Mouse (Mus musculus) right cerebral cortex, postnatal 14 days (tissue): ENCODE measurements around the gene Ttc7.
A peak's percentile ranks its signal among the peaks of the same experiment; 100 is the strongest.

ENCODE experiments used
- DNase-seq: peaks from one replicate; pipeline ENCODE4 v3.0.0; 2022

Ttc7 gene

GRCm38 (mm10) chr17:87369270-87369759 lies 86.6 kb downstream of the Ttc7 start:
- peak; percentile 79 for DNase-seq

GRCm38 (mm10) chr17:87372189-87372588 lies 89.5 kb downstream of the Ttc7 start:
- no peak for DNase-seq

GRCm38 (mm10) chr17:87373327-87373726 lies 90.6 kb downstream of the Ttc7 start:
- no peak for DNase-seq

- no peak for DNase-seq
These were observed 93.3 kb downstream of the Ttc7 start for GRCm38 (mm10) chr17:87375941-87376511.

GRCm38 (mm10) chr17:87376831-87377471 lies 94.3 kb downstream of the Ttc7 start:
- DNase-seq: no peak

GRCm38 (mm10) chr17:87377536-87377935 lies 94.8 kb downstream of the Ttc7 start:
- DNase-seq: no peak

GRCm38 (mm10) chr17:87378354-87379159 lies 95.9 kb downstream of the Ttc7 start:
- DNase-seq: peak; percentile 61

- DNase-seq: no peak
These were observed 96.5 kb downstream of the Ttc7 start for GRCm38 (mm10) chr17:87379160-87379624.

- peak; percentile 29 for DNase-seq
These were observed 97.1 kb downstream of the Ttc7 start for GRCm38 (mm10) chr17:87379821-87380220.

- DNase-seq: no peak
These were observed 98.0 kb downstream of the Ttc7 start for GRCm38 (mm10) chr17:87380681-87381080.

- no peak for DNase-seq
These were observed 103.1 kb downstream of the Ttc7 start for GRCm38 (mm10) chr17:87385835-87386234.

GRCm38 (mm10) chr17:87387068-87387467 lies 104.4 kb downstream of the Ttc7 start:
- DNase-seq: no peak

- DNase-seq: no peak
These were observed 108.6 kb downstream of the Ttc7 start for GRCm38 (mm10) chr17:87391242-87391641.

- no peak for DNase-seq
These were observed 114.4 kb downstream of the Ttc7 start for GRCm38 (mm10) chr17:87397088-87397487.

- DNase-seq: no peak
These were observed 119.8 kb downstream of the Ttc7 start for GRCm38 (mm10) chr17:87402444-87402843.

- DNase-seq: no peak
These were observed 120.8 kb downstream of the Ttc7 start for GRCm38 (mm10) chr17:87403462-87403861.

- DNase-seq: no peak
These were observed 122.9 kb downstream of the Ttc7 start for GRCm38 (mm10) chr17:87405576-87405975.

GRCm38 (mm10) chr17:87406646-87407045 lies 124.0 kb downstream of the Ttc7 start:
- DNase-seq: no peak

GRCm38 (mm10) chr17:87418082-87418481 lies 135.4 kb downstream of the Ttc7 start:
- DNase-seq: no peak

- DNase-seq: peak; percentile 18
These were observed 144.8 kb downstream of the Ttc7 start, which contains the start of gene Stpg4 for GRCm38 (mm10) chr17:87427511-87427910. TSS of gene Stpg4 (minus strand) at chr17:87427741.

- DNase-seq: no peak
These were observed 146.7 kb downstream of the Ttc7 start for GRCm38 (mm10) chr17:87429431-87429830.
